Mouse (Mus musculus): ENCODE data around the gene Gss.

DNA sequence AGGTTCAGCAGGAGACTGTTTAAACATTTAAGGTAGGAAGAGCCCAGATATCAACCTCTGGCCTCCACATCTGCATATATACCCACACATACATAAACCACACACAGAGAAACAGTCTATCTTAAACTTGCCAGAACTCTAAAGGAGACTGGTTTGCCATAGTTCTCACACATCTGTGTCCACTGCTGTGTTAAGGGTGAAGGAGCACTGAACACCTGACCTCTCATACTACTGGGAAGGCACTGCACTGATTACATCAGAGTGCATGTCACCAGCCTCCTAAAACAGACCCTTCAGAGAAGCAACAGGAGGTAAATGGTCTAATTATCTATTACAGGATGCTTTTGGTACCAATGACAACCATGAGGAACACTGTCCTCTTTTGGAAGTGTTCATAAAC, 44.3 kb upstream of the Gss start:
- TF ChIP-seq CTCF (conservative IDR thresholded peaks at IDR 0.05; ENCODE audit: low read length) (no peak), NANOG (IDR thresholded peaks at IDR 0.05; ENCODE audit: borderline replicate concordance, low read length) (no peak), POU5F1 (IDR thresholded peaks at IDR 0.05; ENCODE audit: borderline replicate concordance, low read length) (no peak)

Measured in E14TG2a.4 (cell line).